Mouse (Mus musculus) liver, postnatal 0 days (tissue): Measurements from ENCODE around the gene Supt5. TPM values are rescaled to one million over a fixed set of nuclear protein-coding genes. Genes with fewer than 3 reads are reported as not detected.

ENCODE experiments used
- ATAC-seq: fragments of 200-750 bp; cut with Nextera tagmentation; 2 replicates; pipeline ENCODE4 v1.8.0; 2017; ENCODE audit warnings: mild to moderate bottlenecking, moderate library complexity
- DNase-seq: peaks from one replicate; pipeline ENCODE4 v3.0.0-alpha.2; 2016
- H3K27ac ChIP-seq: fragments of 300-500 bp; sonication (generic); 2 replicates; pipeline ENCODE4 v1.5.1; 2014; ENCODE audit warnings: antibody characterized with exemption, moderate library complexity, mild to moderate bottlenecking, low read depth
- H3K27me3 ChIP-seq: fragments of 300-500 bp; sonication (generic); 2 replicates; pipeline ENCODE4 v1.6.1; 2014; ENCODE audit warnings: low read length, control low read depth, mixed read lengths; ENCODE audit not compliant: insufficient read depth
- H3K36me3 ChIP-seq: fragments of 300-500 bp; sonication (generic); replicated peaks from 2 replicates; pipeline ENCODE4 v1.6.1; 2014; ENCODE audit warnings: mild to moderate bottlenecking, control low read depth, low read length, moderate library complexity, mixed read lengths; ENCODE audit not compliant: insufficient read depth
- H3K4me1 ChIP-seq: fragments of 300-500 bp; sonication (generic); 2 replicates; pipeline ENCODE4 v1.6.1; 2014; ENCODE audit warnings: antibody characterized with exemption, mild to moderate bottlenecking, control low read depth; ENCODE audit not compliant: insufficient read depth
- H3K4me2 ChIP-seq: fragments of 300-500 bp; sonication (generic); 2 replicates; pipeline ENCODE4 v1.6.1; 2014; ENCODE audit warnings: low read depth, mild to moderate bottlenecking, low read length, moderate library complexity, mixed read lengths
- H3K4me3 ChIP-seq: fragments of 300-500 bp; sonication (generic); 2 replicates; pipeline ENCODE4 v1.5.1; 2014; ENCODE audit warnings: low read depth, low read length
- H3K9ac ChIP-seq: fragments of 300-500 bp; sonication (generic); replicated peaks from 2 replicates; pipeline ENCODE4 v1.6.1; 2014; ENCODE audit warnings: mild to moderate bottlenecking, moderate library complexity
- H3K9me3 ChIP-seq: fragments of 300-500 bp; sonication (generic); 2 replicates; pipeline ENCODE4 v1.6.1; 2016; ENCODE audit warnings: mild to moderate bottlenecking, control low read depth, low read length, mixed read lengths
- CTCF ChIP-seq: sonication (generic); IDR thresholded peaks from 2 replicates; pipeline ENCODE4 v1.5.1; 2016; ENCODE audit warnings: antibody characterized with exemption, low read depth
- EP300 ChIP-seq: IDR thresholded peaks from 2 replicates; pipeline ENCODE4 v1.6.1; 2016; ENCODE audit warnings: antibody characterized with exemption, low read depth, mild to moderate bottlenecking
- WGBS: fragments of 180-500 bp; shearing (Covaris S2); extraction: QIAGEN DNeasy Blood & Tissue Kit; methylation state at CpG from one replicate; pipeline ENCODE4 v1.1.7; 2014; ENCODE audit not compliant: insufficient replicate concordance; 5-methylcytosine and 5-hydroxymethylcytosine counted together
- polyA plus RNA-seq: library from polyadenylated mRNA; unstranded; fragments of >200 nt; fragmentation: Nextera tagmentation; extraction: Ambion mirVana; gene quantifications from 2 replicates; pipeline ENCODE4 v1.2.1, GENCODE M21; 2015

The Supt5 gene
- polyA plus RNA-seq, 1 experiment from 2014 or later = 21.0 TPM

DNA sequence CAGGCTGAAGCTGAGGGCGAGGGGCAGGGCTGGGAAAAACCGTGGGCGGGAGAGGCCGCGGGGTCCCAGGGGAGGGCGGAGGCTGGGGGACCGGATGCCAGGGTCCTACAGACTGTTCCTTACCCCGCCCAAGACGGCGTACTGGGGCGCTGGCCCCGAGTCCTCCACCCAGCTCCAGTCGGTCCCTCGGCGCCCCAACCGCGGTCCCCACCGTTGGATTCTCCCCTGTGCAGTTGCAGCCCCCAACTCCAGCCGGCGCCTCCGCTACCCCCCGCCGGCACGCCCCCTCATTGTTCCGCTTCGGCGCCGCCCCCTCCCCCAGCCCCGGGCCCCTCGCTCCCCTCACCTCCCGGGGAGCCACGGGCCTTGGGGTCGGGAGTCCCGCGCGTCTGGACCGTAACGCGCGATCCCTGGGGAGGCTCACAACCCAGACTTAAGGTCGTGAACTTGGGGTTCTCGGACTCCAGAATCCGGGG lies 33.0 kb upstream of the Supt5 start:
- H3K9me3 ChIP-seq = no peaks in the 10 kb centered on the region
- peak overlapping the region; percentile 94 for H3K27ac ChIP-seq
- no peak for ATAC-seq
- TF ChIP-seq CTCF (no peak), EP300 (no peak)
- peak overlapping the region; percentile 82 for H3K4me3 ChIP-seq
- DNase-seq = peak; percentile 55
- 0 out of 2 replicates have a peak, but pooled peaks cover 3% of the 10 kb centered on the region for H3K36me3 ChIP-seq
- 2% methylated on average over 39 of the region's 43 CpGs for WGBS
- H3K9ac ChIP-seq = peak overlapping the region; percentile 82
- H3K4me2 ChIP-seq = peak overlapping the region; percentile 96
- H3K27me3 ChIP-seq = no peaks in the 10 kb centered on the region
- H3K4me1 ChIP-seq = peaks cover 43% of the 10 kb centered on the region

DNA sequence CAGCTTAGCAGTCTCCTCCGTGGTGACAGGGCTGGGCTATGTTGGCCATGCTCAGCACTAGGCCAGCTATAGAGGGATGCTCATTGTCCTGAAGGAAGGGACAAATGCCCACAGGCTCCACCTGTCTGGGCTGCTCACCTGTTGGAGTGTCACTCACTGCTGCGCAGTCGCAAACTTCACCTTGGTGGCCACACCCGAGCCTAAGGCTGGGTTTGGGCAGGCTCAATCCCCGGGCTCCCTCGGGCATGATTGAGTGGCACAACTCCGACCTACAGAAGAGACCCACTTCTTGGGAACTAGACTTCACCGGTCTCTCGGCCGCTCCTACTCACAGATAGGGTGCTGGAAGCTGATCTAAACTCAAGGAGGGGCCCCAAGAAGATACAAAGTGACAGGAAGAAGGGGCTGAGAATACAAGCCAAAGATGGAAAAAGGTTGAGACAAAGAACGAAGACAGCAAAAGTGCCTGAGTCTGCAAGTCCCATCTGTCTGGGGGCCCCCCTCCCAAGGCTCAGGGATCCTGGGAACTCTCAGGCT lies 32.5 kb upstream of the Supt5 start:
- TF ChIP-seq EP300 (no peak), CTCF (no peak)
- Histone ChIP-seq H3K9me3 (no peaks in the 10 kb centered on the region), H3K36me3 (0 out of 2 replicates have a peak, but pooled peaks cover 3% of the 10 kb centered on the region), H3K4me2 (peak overlapping the region; percentile 96), H3K4me3 (peak overlapping the region; percentile 82), H3K27ac (0 out of 2 replicates have a peak overlapping the region, but pooled peaks have one; percentile 94), H3K4me1 (peaks cover 37% of the 10 kb centered on the region), H3K27me3 (no peaks in the 10 kb centered on the region), H3K9ac (peak overlapping the region; percentile 82)
- no peak for DNase-seq
- ATAC-seq = no peak
- WGBS = 13% methylated on average over 11 of the region's 11 CpGs

DNA sequence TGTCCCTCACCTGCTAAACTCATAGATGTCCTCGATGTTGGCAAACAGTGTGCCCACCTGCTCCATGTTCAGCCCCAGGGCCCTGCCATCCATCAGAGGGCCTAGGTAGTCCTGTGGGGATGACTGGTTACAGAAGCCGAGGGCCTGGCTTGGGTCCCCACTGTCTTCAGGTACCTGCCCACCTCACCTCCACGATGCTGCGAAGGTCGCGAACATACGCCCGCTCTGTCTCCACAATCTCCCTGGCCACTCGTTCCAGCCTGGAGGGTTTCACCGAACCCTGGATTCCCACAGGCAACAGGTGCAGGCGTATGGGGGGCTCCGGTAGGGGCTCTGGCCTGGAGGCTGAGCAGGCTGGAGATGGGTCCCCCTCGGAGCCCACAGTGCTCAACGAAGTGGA lies 31.5 kb upstream of the Supt5 start:
- no peak for TF ChIP-seq CTCF
- TF ChIP-seq EP300 = no peak
- no peak overlapping the region for H3K4me3 ChIP-seq
- peaks cover 3% of the 10 kb centered on the region; the same call in 1 of the 2 replicates for H3K36me3 ChIP-seq
- no peak overlapping the region for H3K4me2 ChIP-seq
- 85% methylated on average over 14 of the region's 14 CpGs for WGBS
- H3K4me1 ChIP-seq = peaks cover 30% of the 10 kb centered on the region
- ATAC-seq (no peak), DNase-seq (no peak)
- no peaks in the 10 kb centered on the region for H3K9me3 ChIP-seq
- no peak overlapping the region for H3K27ac ChIP-seq
- no peaks in the 10 kb centered on the region for H3K27me3 ChIP-seq
- H3K9ac ChIP-seq = no peak overlapping the region

DNA sequence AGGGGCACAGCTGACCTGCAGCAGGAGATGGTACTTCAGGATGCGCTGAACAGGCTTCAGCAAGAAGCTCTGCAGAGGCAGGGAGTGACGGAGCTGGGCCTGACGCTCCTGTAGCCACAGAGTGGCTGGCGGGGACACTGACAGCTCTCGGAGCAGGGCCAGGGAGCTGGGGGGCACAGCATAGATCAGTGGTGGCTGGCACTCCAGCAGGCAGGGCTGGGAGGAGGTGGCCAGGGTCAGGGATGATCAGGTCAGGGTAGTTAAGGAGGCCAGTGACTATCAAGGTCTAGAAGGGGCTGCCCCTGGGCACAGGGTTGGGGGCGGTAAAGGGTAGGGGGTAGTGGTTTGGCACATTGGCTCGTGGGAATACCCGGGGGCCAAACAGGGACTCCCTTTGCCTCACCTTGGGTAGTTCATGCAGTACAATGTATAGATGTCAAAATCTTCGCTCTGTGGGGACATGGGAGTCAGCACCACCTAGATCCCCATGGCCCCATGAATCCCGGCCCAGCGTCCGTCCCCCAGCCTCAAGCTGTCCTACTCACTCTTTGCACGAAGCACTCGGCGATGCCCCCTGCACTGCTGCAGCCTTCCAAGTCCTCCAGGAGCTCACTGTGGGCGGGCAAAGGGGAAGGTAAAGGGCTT lies 29.9 kb upstream of the Supt5 start:
- no peaks in the 10 kb centered on the region for H3K9me3 ChIP-seq
- no peak overlapping the region for H3K9ac ChIP-seq
- no peak for TF ChIP-seq CTCF
- no peak for TF ChIP-seq EP300
- WGBS = 85% methylated on average over 16 of the region's 16 CpGs
- H3K4me2 ChIP-seq = no peak overlapping the region
- DNase-seq (no peak), ATAC-seq (no peak)
- H3K27me3 ChIP-seq = no peaks in the 10 kb centered on the region
- H3K4me1 ChIP-seq = peaks cover 16% of the 10 kb centered on the region
- peaks cover 3% of the 10 kb centered on the region; the same call in 1 of the 2 replicates for H3K36me3 ChIP-seq
- H3K4me3 ChIP-seq = no peak overlapping the region
- H3K27ac ChIP-seq = no peak overlapping the region

DNA sequence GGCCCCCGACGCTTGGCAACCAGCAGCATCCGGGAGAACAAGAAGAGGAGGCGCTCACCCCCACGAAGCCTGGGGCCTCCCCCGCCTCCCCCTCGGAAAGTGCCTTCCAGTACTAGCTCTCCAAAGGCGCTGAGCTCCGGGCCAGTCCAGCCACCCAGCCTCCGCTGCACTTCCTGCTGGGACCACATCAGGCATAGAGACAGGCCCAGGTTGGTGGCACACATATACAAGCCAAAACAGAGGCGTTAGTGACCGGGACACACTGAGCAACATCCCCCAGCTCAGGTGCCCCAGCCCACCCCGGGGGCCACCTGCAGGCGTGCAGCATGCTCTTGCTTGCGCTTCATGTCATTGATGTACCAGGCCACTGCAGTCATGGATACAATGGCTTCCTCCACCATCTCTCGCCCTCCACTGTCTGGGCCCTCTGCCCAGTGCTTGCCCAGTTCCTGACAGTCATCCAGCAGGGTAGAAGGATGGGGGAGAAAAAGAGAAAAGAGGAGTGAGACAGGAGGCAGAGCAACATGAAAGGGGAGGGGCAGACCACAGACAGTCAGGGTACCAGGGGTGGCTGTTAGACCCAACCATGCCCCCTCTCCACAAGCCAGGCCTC lies 29.2 kb upstream of the Supt5 start:
- H3K4me2 ChIP-seq = no peak overlapping the region
- H3K36me3 ChIP-seq = peaks cover 3% of the 10 kb centered on the region; the same call in 1 of the 2 replicates
- WGBS = 85% methylated on average over 16 of the region's 16 CpGs
- no peaks in the 10 kb centered on the region for H3K9me3 ChIP-seq
- no peaks in the 10 kb centered on the region for H3K27me3 ChIP-seq
- no peak overlapping the region for H3K27ac ChIP-seq
- H3K4me3 ChIP-seq = no peak overlapping the region
- no peak for DNase-seq
- TF ChIP-seq CTCF (no peak), EP300 (no peak)
- no peak overlapping the region for H3K9ac ChIP-seq
- H3K4me1 ChIP-seq = peaks cover 16% of the 10 kb centered on the region
- no peak for ATAC-seq

DNA sequence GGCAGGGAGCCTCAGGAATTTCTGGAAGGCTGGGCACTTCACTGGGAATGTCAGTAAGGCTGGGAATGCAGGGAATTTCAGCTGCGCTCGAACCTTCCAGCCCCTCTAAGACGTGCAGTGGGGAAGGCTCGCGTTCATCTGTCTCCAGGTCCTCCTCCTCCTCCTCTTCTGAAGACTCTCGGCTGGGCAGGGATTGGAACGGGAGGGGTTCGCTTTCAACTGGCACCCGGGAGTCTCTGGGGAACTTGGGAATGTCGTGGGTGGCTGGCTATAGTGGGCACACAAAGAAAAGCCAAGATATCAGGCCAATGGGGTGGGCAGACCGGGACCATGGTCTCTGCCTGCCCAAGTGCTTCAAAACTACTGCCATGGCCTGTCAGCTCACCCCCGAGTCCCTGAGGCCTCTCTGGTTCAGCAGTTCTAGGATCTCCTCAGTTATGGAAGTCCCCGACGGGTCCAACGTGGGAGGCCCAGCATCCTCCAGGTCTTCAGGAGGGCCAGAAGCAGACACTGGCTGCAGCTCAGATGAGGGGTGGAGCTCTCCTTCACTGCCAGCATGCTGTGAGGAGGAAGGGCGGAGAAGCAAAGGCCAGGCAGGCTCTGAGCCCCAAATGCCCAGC lies 24.0 kb upstream of the Supt5 start:
- H3K4me3 ChIP-seq = no peak overlapping the region
- H3K27ac ChIP-seq = no peak overlapping the region
- H3K9ac ChIP-seq = no peak overlapping the region
- H3K36me3 ChIP-seq = peaks cover 17% of the 10 kb centered on the region
- WGBS = 79% methylated on average over 16 of the region's 16 CpGs
- ATAC-seq = no peak
- no peak for DNase-seq
- TF ChIP-seq EP300 = no peak
- TF ChIP-seq CTCF = no peak
- H3K27me3 ChIP-seq = no peaks in the 10 kb centered on the region
- H3K4me1 ChIP-seq = peaks cover 9% of the 10 kb centered on the region
- no peaks in the 10 kb centered on the region for H3K9me3 ChIP-seq
- no peak overlapping the region for H3K4me2 ChIP-seq
